Mouse (Mus musculus) ES-Bruce4 (cell line): Measurements from ENCODE around the gene Olfr503.

ENCODE experiments used
- CTCF ChIP-seq: IDR thresholded peaks from one replicate; pipeline ENCODE4 v1.8.1; 2011; ENCODE audit warnings: low read depth, low read length
- EP300 ChIP-seq: IDR thresholded peaks from 2 replicates; pipeline ENCODE4 v1.6.1; 2011; ENCODE audit warnings: low read depth, low read length; ENCODE audit not compliant: insufficient read depth
- POLR2A ChIP-seq: IDR thresholded peaks from one replicate; pipeline ENCODE4 v1.8.1; 2011; ENCODE audit warnings: low read length; ENCODE audit not compliant: insufficient read depth

DNA sequence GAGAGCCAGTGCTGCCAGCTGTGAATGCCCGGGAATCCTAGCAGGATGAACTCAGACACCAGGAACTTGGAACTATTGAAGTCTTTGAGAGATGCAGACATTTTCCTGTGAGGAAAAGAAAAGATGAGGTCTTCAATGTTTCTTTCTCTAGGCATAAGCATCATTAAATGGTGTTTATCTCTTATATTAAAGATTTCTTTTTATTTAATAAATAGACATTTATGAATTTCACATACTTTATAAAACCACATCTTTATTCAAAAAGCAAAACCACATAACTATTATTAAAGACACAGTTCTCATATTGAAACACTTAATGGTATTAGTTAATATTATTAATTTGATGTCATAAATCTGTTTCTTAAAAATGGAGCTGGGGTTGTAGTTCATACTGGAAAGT, 21.4 kb downstream of the Olfr503 start, which contains the start of gene Olfr504:
- TF ChIP-seq CTCF: no peak
- no peak for TF ChIP-seq EP300
- no peak for TF ChIP-seq POLR2A
